Mouse (Mus musculus) layer of hippocampus, postnatal 36 days (tissue): ENCODE results near the gene Vmn2r116. TPM values are rescaled to one million over a fixed set of nuclear protein-coding genes. Genes with fewer than 3 reads are reported as not detected.
"Not testable (repeated sequence)": the region's sequence is repeated elsewhere in the genome, so short reads cannot be mapped to it uniquely, and the experiment has no call there.

Experiments used
- DNase-seq, 2 experiments: peaks; one replicate each; pipeline ENCODE4 v3.0.0; 2022
- total RNA-seq, 2 experiments: library from RNA; stranded (reverse); gene quantifications; 2 replicates each; pipeline ENCODE4 v1.2.3; 2021

The Vmn2r116 gene
- total RNA-seq = not detected

DNA sequence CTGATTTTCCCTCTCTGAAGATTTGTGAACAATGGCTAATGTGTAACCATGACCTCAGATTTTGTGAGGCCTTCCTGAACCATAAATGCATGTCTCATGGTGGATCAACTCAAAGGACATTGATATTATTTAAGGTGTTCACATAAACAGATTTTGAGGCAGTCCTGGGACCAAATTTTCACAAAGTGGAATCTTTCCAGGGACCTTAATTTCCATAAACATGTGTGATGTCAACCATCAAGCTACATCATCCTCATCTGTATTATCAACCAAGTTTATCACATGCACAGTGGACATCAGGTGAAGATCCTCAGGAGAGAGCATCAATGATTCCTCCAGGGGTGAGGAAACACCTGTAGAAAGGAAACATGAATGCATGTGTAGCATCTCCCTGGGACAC is at the start of gene Vmn2r116:
Gene Vmn2r116, plus strand, starts transcription at position 301 of the 400 bp plus-strand sequence.
- not testable (repeated sequence) for DNase-seq

DNA sequence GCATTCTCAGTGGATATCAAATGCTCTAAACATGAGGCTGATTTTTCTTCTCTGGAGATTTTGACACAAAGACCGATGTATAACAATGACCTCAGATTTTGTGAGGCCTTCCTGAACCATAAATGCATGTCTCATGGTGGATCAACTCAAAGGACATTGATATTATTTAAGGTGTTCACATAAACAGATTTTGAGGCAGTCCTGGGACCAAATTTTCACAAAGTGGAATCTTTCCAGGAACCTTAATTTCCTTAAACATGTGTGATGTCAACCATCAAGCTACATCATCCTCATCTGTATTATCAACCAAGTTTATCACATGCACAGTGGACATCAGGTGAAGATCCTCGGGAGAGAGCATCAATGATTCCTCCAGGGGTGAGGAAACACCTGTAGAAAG is 41.0 kb upstream of the Vmn2r116 start, which contains the start of gene Vmn2r115:
Gene Vmn2r115, plus strand, starts transcription at position 301 of the 400 bp plus-strand sequence.
- not testable (repeated sequence) for DNase-seq

DNA sequence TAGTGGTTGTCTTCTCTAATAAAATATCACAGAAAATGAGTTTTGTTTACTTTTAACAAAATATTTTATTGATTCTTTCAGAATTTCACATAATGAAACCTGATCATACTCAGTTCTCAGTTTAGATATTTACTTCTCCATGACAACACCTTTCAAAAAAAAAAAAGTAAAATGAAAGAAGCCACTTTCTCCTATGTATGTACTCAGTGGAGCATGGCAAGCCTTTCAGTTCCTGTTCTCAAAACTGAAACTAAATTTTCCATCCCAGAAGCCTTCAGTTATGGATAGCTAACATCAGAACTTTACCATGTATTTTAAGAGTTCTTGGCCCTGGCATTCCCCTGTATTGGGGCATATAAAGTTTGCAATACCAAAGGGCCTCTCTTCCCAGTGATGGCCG is 32.8 kb upstream of the Vmn2r116 start:
- no peak for DNase-seq

DNA sequence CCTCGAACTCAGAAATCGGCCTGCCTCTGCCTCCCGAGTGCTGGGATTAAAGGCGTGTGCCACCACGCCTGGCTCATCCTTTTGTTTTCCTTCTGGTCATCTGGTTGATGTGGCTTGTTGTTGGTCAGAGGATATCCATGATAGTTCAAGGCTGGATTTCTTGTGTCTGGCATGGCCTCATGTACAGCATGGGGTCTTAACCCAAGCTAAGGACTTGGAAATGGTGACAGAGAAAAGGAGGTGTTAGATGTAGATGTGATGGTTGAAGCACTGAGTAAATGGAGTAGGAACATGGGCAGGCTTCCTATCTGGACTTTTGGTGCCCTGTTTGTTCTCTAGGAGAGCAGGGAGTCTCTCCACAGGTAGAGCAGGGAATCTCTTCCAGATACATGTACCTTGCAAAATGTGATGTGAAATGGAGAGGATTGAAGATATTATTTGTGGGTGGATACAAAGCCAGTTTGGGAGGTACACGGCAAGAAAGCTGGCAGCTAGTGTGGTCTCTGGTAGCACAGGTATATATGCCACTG is 48.8 kb downstream of the Vmn2r116 start:
- DNase-seq = no peak

Other genes starting within 250 kb of the Vmn2r116 start
- 10 to 100 TPM; 25.2 to 25.8 TPM for gene Zfp40, start 191.4 kb upstream of the Vmn2r116 start, total RNA-seq
- under 1 TPM in 1 of 2 experiments, not detected in 1; 0.05 TPM for gene Vmn2r114, start 72.1 kb upstream of the Vmn2r116 start, total RNA-seq
- not detected for gene Vmn2r115, start 40.9 kb upstream of the Vmn2r116 start, total RNA-seq
- gene Vmn2r117, start 95.1 kb downstream of the Vmn2r116 start, total RNA-seq = not detected
- gene Zfp213, start 179.6 kb downstream of the Vmn2r116 start, total RNA-seq = 1 to 10 TPM; 5.6 to 7.4 TPM
- 10 to 100 TPM; 25.0 to 32.3 TPM for gene Zfp13, start 214.9 kb downstream of the Vmn2r116 start, total RNA-seq
- not detected for gene Zscan10, start 216.3 kb downstream of the Vmn2r116 start, total RNA-seq